Mouse (Mus musculus) adrenal gland, postnatal 4 days (tissue): ENCODE data around the gene Eps8. TPM values are rescaled to one million over a fixed set of nuclear protein-coding genes. Genes with fewer than 3 reads are reported as not detected.

Experiments
- DNase-seq, 2 experiments: peaks; one replicate each; pipeline ENCODE4 v3.0.0; 2021 to 2022; ENCODE audit warnings: low spot score in 2 of 2, mixed read lengths in 2 of 2
- total RNA-seq, 2 experiments: library from RNA; stranded (reverse); gene quantifications; 2 replicates each; pipeline ENCODE4 v1.2.3; 2021

Gene Eps8
- total RNA-seq, 2 experiments from 2014 or later, result 32.4 to 44.6 TPM

DNA sequence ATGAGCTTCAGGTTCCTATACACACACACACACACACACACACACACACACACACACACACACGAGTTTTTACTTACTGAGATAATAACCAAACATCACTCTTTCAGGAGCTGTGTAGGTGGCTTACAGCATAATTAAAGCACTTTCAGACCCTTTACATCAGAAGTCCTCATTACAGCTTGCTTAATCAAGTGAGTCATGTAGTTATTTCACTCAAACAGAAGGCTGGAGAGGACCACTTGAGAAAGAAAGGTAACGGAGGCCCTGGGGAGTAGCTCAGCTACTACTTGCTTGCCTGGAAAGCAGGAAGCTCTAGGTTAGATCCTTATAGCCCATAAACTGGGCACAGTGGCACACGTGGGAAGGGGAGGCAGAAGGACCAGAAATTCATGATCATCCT is 13.0 kb upstream of the Eps8 start:
- DNase-seq, result no peak

- DNase-seq, result no peak
Measured at GRCm38 (mm10) chr6:137664936-137665335, 10.3 kb upstream of the Eps8 start.

DNA sequence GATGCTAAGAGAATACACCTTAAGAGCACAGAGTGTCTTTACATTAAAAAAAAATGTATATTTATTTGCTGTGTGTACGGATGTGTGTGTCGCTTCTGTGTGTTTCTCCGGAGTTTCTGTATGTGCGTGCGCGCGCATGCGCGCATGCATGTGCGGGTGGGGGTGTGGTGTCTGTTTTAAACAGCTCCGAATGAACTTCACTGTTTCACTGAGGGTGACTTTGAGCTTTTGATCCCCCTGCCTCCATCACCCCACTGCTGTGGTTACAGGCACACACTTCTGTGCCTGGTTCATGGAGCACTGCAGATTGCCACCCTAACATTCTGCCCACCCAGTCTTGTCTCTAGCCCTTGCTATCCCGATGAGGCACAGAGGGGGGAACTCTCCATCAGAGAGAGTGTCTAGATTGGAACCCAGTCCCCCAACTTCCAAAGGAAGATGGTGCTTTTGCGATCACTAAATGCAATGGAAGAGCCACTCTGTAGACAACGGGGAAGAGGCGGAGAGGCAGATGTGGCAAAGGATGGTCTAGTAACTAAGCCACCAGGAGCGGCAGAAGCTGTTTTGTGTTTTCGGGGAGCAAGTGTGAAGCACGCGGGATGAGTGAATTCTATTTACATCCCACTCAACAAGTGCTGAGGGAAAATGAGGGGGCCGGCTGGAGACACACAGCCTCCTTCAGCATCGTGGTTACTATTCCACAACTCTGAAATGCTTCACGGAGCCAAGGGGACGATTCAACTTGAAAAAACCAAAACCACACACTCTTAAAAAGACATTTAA is 7.1 kb upstream of the Eps8 start:
- no peak for DNase-seq

- no peak for DNase-seq
Measured at GRCm38 (mm10) chr6:137658426-137659088, 3.9 kb upstream of the Eps8 start.

- no peak for DNase-seq
Measured at GRCm38 (mm10) chr6:137657203-137657602, 2.5 kb upstream of the Eps8 start.

DNA sequence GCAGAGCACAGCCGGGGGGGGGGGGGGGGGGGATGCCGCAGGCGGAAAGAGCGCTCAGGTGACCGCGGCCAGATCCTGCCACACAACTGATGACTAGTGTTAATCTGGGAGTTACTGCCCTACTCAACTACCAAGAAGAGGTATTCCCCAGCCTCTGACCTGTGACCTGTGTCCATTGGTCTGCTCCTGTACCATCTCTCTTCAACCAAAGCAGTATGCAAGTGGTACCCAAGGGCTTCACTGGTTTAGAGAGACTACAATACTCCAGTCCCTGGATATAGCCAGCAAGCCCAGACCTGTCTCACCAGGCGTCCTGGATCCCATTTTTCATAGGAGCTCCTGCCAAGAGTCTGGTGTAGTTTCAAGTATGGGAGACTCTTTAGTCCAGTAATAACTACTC is 5.1 kb downstream of the Eps8 start:
- DNase-seq, result no peak

DNA sequence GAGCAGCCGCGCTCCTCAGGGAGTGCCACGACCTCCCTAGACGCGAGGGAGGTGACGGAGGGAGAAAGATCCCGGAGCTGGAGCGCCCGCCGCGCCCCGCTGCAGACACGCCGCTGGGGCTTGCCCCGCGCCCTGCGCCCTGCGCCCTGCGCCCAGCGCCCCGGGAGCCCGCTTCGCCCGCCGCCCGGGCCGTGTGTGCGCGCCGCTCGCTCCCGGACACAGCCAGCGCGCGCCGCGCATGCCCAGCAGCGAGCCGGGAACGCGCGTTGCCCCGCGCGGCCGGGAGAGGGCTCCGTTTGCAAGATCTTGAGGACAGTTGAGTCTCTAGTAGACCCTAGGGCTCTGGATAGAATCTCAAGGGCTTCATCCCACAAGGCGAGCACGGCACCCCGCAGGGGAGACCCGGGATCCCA is 5.6 kb downstream of the Eps8 start:
- peak; percentile 56 to 68 for DNase-seq

- DNase-seq, result no peak
Measured at GRCm38 (mm10) chr6:137648110-137649067, 6.3 kb downstream of the Eps8 start.

- no peak for DNase-seq
Measured at GRCm38 (mm10) chr6:137647646-137648045, 7.0 kb downstream of the Eps8 start.

DNA sequence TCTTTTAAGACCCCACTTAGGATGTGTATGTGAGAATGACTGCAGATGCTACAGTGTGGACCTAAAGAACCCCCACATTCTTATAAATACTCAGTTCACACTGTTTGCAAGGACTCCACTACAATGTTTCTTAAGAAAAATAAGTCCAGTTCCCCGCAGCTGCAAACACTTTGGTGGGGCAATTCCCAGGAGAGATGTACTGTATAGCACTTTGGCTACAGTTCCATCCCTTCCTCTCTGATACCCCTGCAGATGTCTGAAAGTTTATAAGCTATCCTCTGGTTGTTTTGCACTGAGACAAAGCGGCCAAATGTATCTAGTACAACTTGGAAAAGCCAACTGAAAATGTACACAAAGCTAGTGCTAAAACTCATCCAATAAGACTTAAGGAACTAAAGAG is 8.0 kb downstream of the Eps8 start:
- no peak for DNase-seq

- no peak for DNase-seq
Measured at GRCm38 (mm10) chr6:137644893-137645292, 9.8 kb downstream of the Eps8 start.

GRCm38 (mm10) chr6:137643814-137644213 is 10.9 kb downstream of the Eps8 start:
- DNase-seq, result no peak

GRCm38 (mm10) chr6:137641642-137642041 is 13.0 kb downstream of the Eps8 start:
- DNase-seq, result no peak

DNA sequence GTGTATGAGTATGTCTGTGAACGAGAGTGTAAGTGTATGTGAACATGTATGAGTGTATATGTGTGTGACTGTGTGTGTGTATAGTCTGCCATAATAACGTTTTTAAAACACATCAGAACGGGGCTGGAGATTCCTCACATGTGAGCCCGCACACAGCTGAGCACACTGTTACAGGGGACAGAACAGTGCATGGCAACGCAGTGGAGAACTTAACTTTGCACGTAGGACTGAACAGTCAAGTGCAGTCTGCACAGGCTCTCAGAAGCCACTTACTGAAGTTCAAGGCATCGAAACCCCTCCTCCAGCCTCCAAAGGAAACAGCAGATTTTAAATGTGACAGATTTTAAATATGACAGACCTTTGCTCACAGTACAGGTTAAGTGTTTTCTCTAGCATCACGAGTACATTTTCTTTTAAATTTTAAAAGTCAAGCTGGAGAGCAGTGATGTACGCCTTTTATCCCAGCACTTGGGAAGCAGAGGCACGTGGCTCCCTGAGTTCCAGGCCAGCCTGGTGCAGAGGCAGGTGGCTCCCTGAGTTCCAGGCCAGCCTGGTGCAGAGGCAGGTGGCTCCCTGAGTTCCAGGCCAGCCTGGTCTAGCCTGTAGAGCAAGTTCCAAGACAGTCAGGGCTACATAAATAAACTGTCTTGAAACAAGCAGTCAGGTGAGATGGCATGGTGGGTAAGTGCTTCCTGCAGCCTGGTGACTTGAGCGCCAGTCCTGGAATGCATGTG is 15.7 kb downstream of the Eps8 start:
- DNase-seq, result no peak

DNA sequence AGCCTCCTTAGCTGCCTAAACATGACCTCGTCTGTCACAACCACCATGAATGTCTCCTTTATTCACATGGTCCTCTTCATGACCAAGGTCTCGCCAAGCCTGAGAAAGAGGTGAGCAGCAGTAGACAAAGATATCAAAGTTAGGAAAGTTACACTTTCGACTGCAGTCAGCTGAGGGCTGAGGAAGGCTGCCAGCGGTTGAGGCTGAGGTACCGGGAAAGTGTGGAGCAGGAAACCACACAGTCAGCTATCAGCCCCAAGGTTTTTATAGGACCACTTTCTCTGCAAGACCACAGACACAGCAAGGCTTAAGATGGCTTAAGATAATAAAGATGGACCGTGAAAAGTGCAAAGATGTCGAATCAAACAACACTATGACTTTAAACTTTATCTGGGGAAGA is 17.2 kb downstream of the Eps8 start:
- DNase-seq, result no peak

GRCm38 (mm10) chr6:137636131-137636530 is 18.5 kb downstream of the Eps8 start:
- DNase-seq, result no peak

- DNase-seq, result no peak
Measured at GRCm38 (mm10) chr6:137633626-137634025, 21.1 kb downstream of the Eps8 start.

DNA sequence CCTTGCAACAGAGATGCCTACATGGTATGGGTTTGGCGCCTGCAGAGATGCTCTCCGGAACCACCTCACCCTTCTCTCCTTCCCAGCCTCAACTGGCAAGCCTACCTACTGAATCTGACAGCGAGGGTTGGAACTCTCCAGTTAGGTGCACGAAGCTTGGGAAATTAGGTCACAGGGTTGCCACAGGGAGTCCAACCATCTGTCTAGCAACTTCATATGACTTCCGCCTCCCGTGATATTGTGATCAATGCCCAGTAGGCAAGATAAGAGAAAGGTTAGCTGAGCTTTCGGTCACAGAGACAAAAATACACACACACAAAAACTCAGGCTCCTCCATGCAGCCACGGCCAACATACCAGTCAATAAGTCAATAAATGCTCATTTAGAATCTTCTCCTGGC is 21.6 kb downstream of the Eps8 start:
- DNase-seq, result no peak

DNA sequence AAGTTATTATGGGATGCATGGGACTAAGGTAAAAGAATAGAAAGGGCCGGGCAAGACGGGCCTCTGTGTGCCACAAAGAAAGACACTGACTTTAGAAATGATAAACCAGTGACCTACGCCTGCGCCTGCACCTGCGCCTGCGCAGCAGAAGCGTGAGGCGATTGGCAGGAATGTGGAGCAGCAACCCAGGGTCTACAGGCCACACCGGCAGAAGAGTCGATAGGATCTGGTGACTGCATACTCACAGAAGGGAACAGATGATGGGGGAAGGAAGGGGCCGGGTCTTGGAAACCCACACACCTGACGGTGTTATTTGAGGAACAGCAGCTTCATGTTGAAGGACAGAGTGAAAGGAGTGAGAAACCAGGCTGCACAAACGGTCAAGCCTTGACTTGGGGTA is 24.3 kb downstream of the Eps8 start:
- DNase-seq, result no peak

DNA sequence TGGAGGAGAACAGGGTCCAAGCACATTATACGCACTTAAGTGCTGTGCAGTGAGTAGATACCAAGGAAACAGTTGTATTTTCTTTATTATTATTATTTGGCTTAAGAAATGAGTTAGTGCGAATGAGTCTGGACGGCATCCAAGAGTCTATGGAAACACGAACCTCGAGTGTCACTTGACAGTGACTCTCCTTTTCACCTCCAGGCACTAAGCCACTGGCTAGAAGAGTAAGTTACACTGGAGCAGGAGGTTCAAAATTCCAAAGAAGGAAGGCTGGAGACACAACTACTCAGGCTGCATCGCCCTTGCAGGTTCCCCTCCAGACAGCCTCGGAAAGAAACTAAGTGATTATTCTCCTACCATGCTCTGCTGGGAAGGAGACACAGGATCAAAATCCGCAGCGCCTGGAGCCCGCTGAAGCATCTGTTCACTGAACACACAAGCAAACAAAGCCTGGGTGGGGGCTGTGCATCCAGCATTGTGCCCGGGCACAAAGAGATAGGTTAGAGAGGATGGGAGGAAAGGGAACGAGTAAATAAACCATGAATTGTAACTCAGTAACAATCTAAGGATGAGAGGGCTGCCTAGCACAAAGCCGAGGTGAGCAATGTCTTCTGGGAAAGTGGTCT is 25.0 kb downstream of the Eps8 start:
- no peak for DNase-seq

GRCm38 (mm10) chr6:137628715-137629114 is 26.0 kb downstream of the Eps8 start:
- no peak for DNase-seq
